Mouse (Mus musculus): ENCODE measurements at regions not wholly inside any gene's neighbourhood (a gene's known extent, or its start where the extent isn't known, plus 50 kb on each side); places are given as distances from the start of the nearest gene placed in this dataset.

DNA sequence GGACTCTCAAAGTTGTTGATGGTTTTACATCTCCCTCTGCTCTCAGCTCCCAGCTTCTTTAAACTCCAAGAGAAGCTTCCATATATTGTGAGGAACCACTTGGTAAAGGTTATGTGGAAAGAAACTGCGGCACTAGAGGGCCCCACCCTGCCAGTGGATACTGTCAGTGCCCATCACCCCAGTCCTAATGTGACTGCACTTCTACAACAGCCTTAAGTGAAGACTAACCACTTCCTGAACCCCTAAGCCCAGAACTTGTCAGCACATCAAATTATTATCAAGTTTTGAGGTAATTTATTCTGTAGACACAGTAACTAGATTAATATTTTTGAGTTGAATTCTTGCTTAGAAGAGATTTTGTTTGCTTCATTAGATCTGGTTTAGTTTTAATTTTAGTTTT, 182.3 kb upstream of the L3mbtl3 start:
- TF ChIP-seq CTCF (IDR thresholded peaks at IDR 0.05; ENCODE audit: low read depth), result no peak
- TF ChIP-seq EP300 (IDR thresholded peaks at IDR 0.05; ENCODE audit: low read depth), result no peak
- DNase-seq (ENCODE audit: low read depth in 3 of 3, low spot score in 3 of 3) (no peak), ATAC-seq (ENCODE audit: insufficient read depth) (no peak)
- Histone ChIP-seq H3K4me3 (ENCODE audit: insufficient read depth in 1 of 2, low read depth in 2 of 2, low read length in 2 of 2) (no peak overlapping the region), H3K9ac (replicated peaks) (no peak overlapping the region), H3K4me1 (replicated peaks; ENCODE audit: control insufficient read depth in 2 of 2, insufficient read depth in 2 of 2, low read length in 1 of 2) (no peaks in the 10 kb centered on the region), H3K27ac (no peak overlapping the region), H3K4me2 (ENCODE audit: low read depth) (no peak overlapping the region), H3K36me3 (replicated peaks; ENCODE audit: control insufficient read depth, insufficient read depth, low read depth) (no peaks in the 10 kb centered on the region), H3K27me3 (ENCODE audit: control insufficient read depth, insufficient read depth, low read length) (no peaks in the 10 kb centered on the region), H3K9me3 (ENCODE audit: control insufficient read depth, low read length) (no peaks in the 10 kb centered on the region)
- 38% methylated on average over 1 of the region's 1 CpGs for WGBS (ENCODE audit: insufficient replicate concordance)

GRCm38 (mm10) chr10:26559323-26559722, 183.6 kb upstream of the L3mbtl3 start:
- no peak for TF ChIP-seq CTCF (IDR thresholded peaks at IDR 0.05; ENCODE audit: low read depth)
- TF ChIP-seq EP300 (IDR thresholded peaks at IDR 0.05; ENCODE audit: low read depth), result no peak
- Histone ChIP-seq H3K9me3 (ENCODE audit: control insufficient read depth, low read length) (no peaks in the 10 kb centered on the region), H3K27me3 (ENCODE audit: control insufficient read depth, insufficient read depth, low read length) (no peaks in the 10 kb centered on the region), H3K27ac (no peak overlapping the region), H3K4me3 (ENCODE audit: insufficient read depth in 1 of 2, low read depth in 2 of 2, low read length in 2 of 2) (no peak overlapping the region), H3K9ac (replicated peaks) (no peak overlapping the region), H3K4me1 (replicated peaks; ENCODE audit: control insufficient read depth in 2 of 2, insufficient read depth in 2 of 2, low read length in 1 of 2) (no peaks in the 10 kb centered on the region), H3K4me2 (ENCODE audit: low read depth) (no peak overlapping the region), H3K36me3 (replicated peaks; ENCODE audit: control insufficient read depth, insufficient read depth, low read depth) (no peaks in the 10 kb centered on the region)
- no peak for DNase-seq (ENCODE audit: low read depth in 3 of 3, low spot score in 3 of 3)
- WGBS (ENCODE audit: insufficient replicate concordance), result 38% methylated on average over 4 of the region's 4 CpGs
- no peak for ATAC-seq (ENCODE audit: insufficient read depth)

DNA sequence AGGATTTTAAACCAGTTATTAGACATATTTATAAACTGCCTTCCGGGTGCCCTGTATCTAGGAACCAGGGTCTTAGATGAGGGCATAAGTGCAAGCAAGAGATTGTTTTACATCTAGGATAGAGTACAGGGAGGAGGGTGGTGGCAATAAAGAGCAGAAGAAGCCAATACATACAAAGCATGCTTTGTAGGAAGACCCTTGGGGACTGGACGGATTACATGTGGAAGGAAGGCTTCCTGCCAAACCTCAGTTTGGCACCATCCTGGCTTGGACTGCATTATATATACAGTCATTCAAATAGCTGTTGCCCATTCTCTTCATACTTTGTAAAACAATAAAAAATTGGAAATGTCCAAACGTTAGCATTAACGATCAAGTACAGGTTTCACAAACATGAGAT, 184.7 kb upstream of the L3mbtl3 start:
- no peak overlapping the region for H3K4me3 ChIP-seq (ENCODE audit: insufficient read depth in 1 of 2, low read depth in 2 of 2, low read length in 2 of 2)
- H3K4me1 ChIP-seq (replicated peaks; ENCODE audit: control insufficient read depth in 2 of 2, insufficient read depth in 2 of 2, low read length in 1 of 2), result no peaks in the 10 kb centered on the region
- WGBS (ENCODE audit: insufficient replicate concordance), result 63% methylated on average over 4 of the region's 4 CpGs

DNA sequence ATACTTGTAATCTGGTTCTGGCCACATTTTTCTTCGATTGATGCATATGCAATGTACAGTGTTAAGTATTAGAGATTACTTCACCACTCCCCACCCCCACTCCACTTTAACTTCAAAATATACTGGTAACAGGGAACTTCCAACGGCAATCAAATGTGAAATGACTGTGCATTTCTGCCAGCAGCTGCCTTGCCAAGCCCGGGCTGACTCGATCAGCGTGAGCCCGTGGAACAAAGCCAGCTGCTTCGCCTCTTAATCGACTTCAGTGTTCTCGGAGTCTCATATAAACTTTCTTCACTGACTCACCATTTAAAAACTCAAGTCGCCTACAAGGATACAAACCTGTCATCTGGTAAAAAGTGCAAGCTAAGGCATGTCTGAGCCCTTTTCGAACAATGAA, 188.7 kb upstream of the L3mbtl3 start:
- TF ChIP-seq EP300 (IDR thresholded peaks at IDR 0.05; ENCODE audit: low read depth) (no peak), CTCF (IDR thresholded peaks at IDR 0.05; ENCODE audit: low read depth) (no peak)
- H3K4me3 ChIP-seq (ENCODE audit: insufficient read depth in 1 of 2, low read depth in 2 of 2, low read length in 2 of 2), result no peak overlapping the region
- no peaks in the 10 kb centered on the region for H3K36me3 ChIP-seq (replicated peaks; ENCODE audit: control insufficient read depth, insufficient read depth, low read depth)
- H3K27ac ChIP-seq, result no peak overlapping the region
- DNase-seq (ENCODE audit: low read depth in 3 of 3, low spot score in 3 of 3) (peak in 2 of 3 experiments; percentile 3 to 14), ATAC-seq (ENCODE audit: insufficient read depth) (no peak)
- no peak overlapping the region for H3K9ac ChIP-seq (replicated peaks)
- whole genome bisulfite sequencing (ENCODE audit: insufficient replicate concordance), result 31% methylated on average over 11 of the region's 11 CpGs
- H3K4me2 ChIP-seq (ENCODE audit: low read depth), result no peak overlapping the region
- H3K4me1 ChIP-seq (replicated peaks; ENCODE audit: control insufficient read depth in 2 of 2, insufficient read depth in 2 of 2, low read length in 1 of 2), result no peaks in the 10 kb centered on the region
- H3K27me3 ChIP-seq (ENCODE audit: control insufficient read depth, insufficient read depth, low read length), result no peaks in the 10 kb centered on the region
- H3K9me3 ChIP-seq (ENCODE audit: control insufficient read depth, low read length), result no peaks in the 10 kb centered on the region

More for the DNA sequence above, 184.7 kb upstream of the L3mbtl3 start:
- no peak overlapping the region for H3K4me2 ChIP-seq (ENCODE audit: low read depth)
- H3K27ac ChIP-seq, result no peak overlapping the region
- no peaks in the 10 kb centered on the region for H3K36me3 ChIP-seq (replicated peaks; ENCODE audit: control insufficient read depth, insufficient read depth, low read depth)
- DNase-seq (ENCODE audit: low read depth in 3 of 3, low spot score in 3 of 3), result no peak
- H3K9me3 ChIP-seq (ENCODE audit: control insufficient read depth, low read length), result no peaks in the 10 kb centered on the region
- no peak overlapping the region for H3K9ac ChIP-seq (replicated peaks)
- ATAC-seq (ENCODE audit: insufficient read depth), result no peak
- no peak for TF ChIP-seq EP300 (IDR thresholded peaks at IDR 0.05; ENCODE audit: low read depth)
- no peak for TF ChIP-seq CTCF (IDR thresholded peaks at IDR 0.05; ENCODE audit: low read depth)
- no peaks in the 10 kb centered on the region for H3K27me3 ChIP-seq (ENCODE audit: control insufficient read depth, insufficient read depth, low read length)

DNA sequence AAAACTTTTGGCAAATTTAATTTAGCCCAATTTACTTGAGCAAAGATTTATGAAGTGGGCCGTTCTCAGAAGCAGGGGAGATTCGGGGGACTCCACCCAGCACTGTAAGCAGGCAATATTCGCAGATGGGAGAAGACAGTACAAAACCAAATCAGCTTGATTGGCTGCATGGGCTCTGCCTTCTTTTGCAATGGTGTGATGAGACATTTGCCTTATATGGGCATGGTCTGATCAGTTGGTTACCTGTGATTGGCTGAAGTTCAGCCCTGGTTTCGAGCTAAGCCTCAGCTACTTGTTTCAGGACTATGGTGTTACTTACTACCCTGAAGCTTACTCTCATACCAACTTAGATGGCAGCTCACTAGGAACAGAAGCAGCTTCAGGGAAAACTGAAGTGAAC, 185.6 kb upstream of the Arhgap18 start:
- Histone ChIP-seq H3K27me3 (ENCODE audit: control insufficient read depth, insufficient read depth, low read length) (no peaks in the 10 kb centered on the region), H3K4me2 (ENCODE audit: low read depth) (no peak overlapping the region), H3K36me3 (replicated peaks; ENCODE audit: control insufficient read depth, insufficient read depth, low read depth) (no peaks in the 10 kb centered on the region), H3K4me3 (ENCODE audit: insufficient read depth in 1 of 2, low read depth in 2 of 2, low read length in 2 of 2) (no peak overlapping the region), H3K9ac (replicated peaks) (no peak overlapping the region), H3K9me3 (ENCODE audit: control insufficient read depth, low read length) (no peaks in the 10 kb centered on the region), H3K4me1 (replicated peaks; ENCODE audit: control insufficient read depth in 2 of 2, insufficient read depth in 2 of 2, low read length in 1 of 2) (no peaks in the 10 kb centered on the region), H3K27ac (no peak overlapping the region)
- ATAC-seq (ENCODE audit: insufficient read depth) (no peak), DNase-seq (ENCODE audit: low read depth in 3 of 3, low spot score in 3 of 3) (no peak)
- no peak for TF ChIP-seq EP300 (IDR thresholded peaks at IDR 0.05; ENCODE audit: low read depth)
- TF ChIP-seq CTCF (IDR thresholded peaks at IDR 0.05; ENCODE audit: low read depth), result no peak
- WGBS (ENCODE audit: insufficient replicate concordance), result 57% methylated on average over 4 of the region's 4 CpGs

All from liver, embryonic 14.5 days (tissue).